Mouse (Mus musculus) hindbrain, embryonic 10.5 days (tissue): ENCODE results near the gene Otop2. TPM values are rescaled to one million over a fixed set of nuclear protein-coding genes. Genes with fewer than 3 reads are reported as not detected.

Experiments
- DNase-seq: peaks from one replicate; pipeline ENCODE4 v3.0.0-alpha.2; 2017; ENCODE audit warnings: low spot score
- H3K27ac ChIP-seq: fragments of 300-500 bp; sonication (generic); 2 replicates; pipeline ENCODE4 v1.5.1; 2016; ENCODE audit warnings: mild to moderate bottlenecking, moderate library complexity
- H3K27me3 ChIP-seq: fragments of 300-500 bp; sonication (generic); 2 replicates; pipeline ENCODE4 v1.6.1; 2016; ENCODE audit warnings: mild to moderate bottlenecking; ENCODE audit not compliant: poor library complexity, insufficient read depth, severe bottlenecking
- H3K36me3 ChIP-seq: fragments of 300-500 bp; sonication (generic); 2 replicates; pipeline ENCODE4 v1.6.1; 2016; ENCODE audit warnings: mild to moderate bottlenecking, moderate library complexity
- H3K4me1 ChIP-seq: fragments of 300-500 bp; sonication (generic); replicated peaks from 2 replicates; pipeline ENCODE4 v1.6.1; 2016; ENCODE audit warnings: mild to moderate bottlenecking
- H3K4me3 ChIP-seq: fragments of 300-500 bp; sonication (generic); 2 replicates; pipeline ENCODE4 v1.5.1; 2016; ENCODE audit warnings: mild to moderate bottlenecking, moderate library complexity
- H3K9me3 ChIP-seq: fragments of 300-500 bp; sonication (generic); 2 replicates; pipeline ENCODE4 v1.6.1; 2016; ENCODE audit warnings: mild to moderate bottlenecking, moderate library complexity
- WGBS: fragments of 180-500 bp; shearing (Covaris S2); methylation state at CpG from one replicate; pipeline ENCODE4 v1.1.7; 2016; 5-methylcytosine and 5-hydroxymethylcytosine counted together
- polyA plus RNA-seq: library from polyadenylated mRNA; unstranded; fragments of >200 nt; fragmentation: Nextera tagmentation; extraction: Ambion mirVana; gene quantifications from 2 replicates; pipeline ENCODE4 v1.2.1, GENCODE M21; 2016

The Otop2 gene
- polyA plus RNA-seq, 1 experiment from 2014 or later, result not detected

DNA sequence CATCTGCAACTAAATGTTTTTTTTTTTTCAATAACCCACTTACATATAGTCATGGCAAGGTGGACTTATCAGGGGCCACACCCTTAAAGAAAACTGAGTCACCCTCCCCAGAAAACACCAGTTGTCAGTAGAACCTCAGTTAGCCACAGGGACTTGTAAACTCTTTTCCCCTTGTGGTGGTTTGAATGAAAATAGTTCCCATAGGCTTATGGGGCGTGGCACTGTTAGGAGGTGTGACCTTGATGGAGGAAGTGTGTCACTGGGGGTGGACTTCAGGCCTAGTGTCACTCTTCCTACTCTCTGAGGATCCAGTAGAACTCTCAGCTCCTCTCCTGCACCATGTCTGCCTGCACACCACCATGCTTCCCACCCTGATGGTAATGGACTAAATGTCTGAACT, 27.2 kb upstream of the Otop2 start:
- DNase-seq, result no peak
- Histone ChIP-seq H3K4me1 (peaks cover 31% of the 10 kb centered on the region), H3K27me3 (no peaks in the 10 kb centered on the region), H3K4me3 (no peak overlapping the region), H3K27ac (no peak overlapping the region), H3K9me3 (no peaks in the 10 kb centered on the region), H3K36me3 (no peaks in the 10 kb centered on the region)
- 70% methylated on average over 1 of the region's 1 CpGs for WGBS

- H3K4me1 ChIP-seq, result peaks cover 11% of the 10 kb centered on the region
- H3K4me3 ChIP-seq, result no peak overlapping the region
- H3K36me3 ChIP-seq, result no peaks in the 10 kb centered on the region
- no peaks in the 10 kb centered on the region for H3K9me3 ChIP-seq
- WGBS, result 73% methylated on average over 8 of the region's 8 CpGs
- H3K27me3 ChIP-seq, result no peaks in the 10 kb centered on the region
- no peak for DNase-seq
- H3K27ac ChIP-seq, result no peak overlapping the region
Measured at GRCm38 (mm10) chr11:115282295-115282694, 24.7 kb upstream of the Otop2 start.

GRCm38 (mm10) chr11:115282723-115283485, 24.1 kb upstream of the Otop2 start:
- Histone ChIP-seq H3K27me3 (no peaks in the 10 kb centered on the region), H3K4me3 (no peak overlapping the region), H3K9me3 (no peaks in the 10 kb centered on the region), H3K27ac (no peak overlapping the region), H3K4me1 (peaks cover 7% of the 10 kb centered on the region), H3K36me3 (no peaks in the 10 kb centered on the region)
- WGBS, result 84% methylated on average over 8 of the region's 8 CpGs
- DNase-seq, result no peak

DNA sequence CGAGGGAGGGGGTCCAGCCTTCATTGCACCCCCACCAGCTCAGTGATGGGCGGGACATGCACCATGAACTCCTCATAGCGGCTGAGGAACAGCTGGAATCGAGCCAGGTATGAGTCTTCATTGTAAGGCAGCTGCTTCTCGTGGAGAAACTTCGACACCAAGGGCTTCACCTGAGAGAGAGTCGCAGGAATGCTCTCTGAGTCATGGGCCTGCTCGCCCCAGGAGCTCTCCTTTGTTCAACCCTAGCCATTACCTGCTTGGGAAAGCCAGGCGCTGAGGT, 23.5 kb upstream of the Otop2 start:
- no peak overlapping the region for H3K4me3 ChIP-seq
- no peaks in the 10 kb centered on the region for H3K27me3 ChIP-seq
- no peaks in the 10 kb centered on the region for H3K9me3 ChIP-seq
- H3K27ac ChIP-seq, result no peak overlapping the region
- 76% methylated on average over 9 of the region's 9 CpGs for WGBS
- DNase-seq, result no peak
- H3K36me3 ChIP-seq, result no peaks in the 10 kb centered on the region
- H3K4me1 ChIP-seq, result peaks cover 5% of the 10 kb centered on the region; the same call in 1 of the 2 replicates

DNA sequence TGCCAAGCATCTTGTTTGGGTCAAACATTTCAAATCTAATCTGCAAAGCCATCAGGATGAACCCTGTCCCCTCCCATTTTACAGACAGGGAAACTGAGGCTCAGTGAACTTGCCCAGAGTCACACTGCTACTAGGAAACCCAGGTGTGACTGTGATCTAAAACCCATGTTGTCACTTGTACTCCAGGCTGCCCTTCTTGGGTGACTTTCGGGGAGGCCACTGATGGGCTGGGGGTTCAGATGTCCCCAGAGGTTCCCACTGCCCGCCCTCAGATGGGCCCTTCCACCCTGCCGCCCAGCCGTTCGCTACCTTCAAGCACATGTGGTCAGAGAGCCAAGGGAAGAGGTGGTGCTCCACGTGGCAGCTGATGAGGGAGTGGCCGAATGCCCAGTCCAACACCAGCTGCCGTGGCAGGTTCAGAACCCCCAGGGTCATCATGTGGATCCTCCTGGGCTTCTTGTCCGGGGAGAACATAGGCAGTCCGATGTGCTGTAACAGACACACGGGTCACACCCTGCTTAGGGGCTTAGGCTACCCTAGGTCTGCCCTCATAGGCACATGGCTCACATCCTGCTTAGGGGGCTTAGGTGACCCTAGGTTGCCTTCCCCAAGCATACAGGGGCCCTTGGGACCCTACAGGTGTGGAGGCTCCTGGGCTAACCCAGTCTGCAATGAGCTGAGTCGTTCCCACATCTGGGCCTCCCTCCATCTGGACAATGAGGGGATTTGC, 22.9 kb upstream of the Otop2 start:
- Histone ChIP-seq H3K27me3 (no peaks in the 10 kb centered on the region), H3K4me1 (peaks cover 5% of the 10 kb centered on the region; the same call in 1 of the 2 replicates), H3K27ac (no peak overlapping the region), H3K9me3 (no peaks in the 10 kb centered on the region), H3K36me3 (no peaks in the 10 kb centered on the region), H3K4me3 (no peak overlapping the region)
- DNase-seq, result no peak
- 86% methylated on average over 12 of the region's 12 CpGs for whole genome bisulfite sequencing

- Histone ChIP-seq H3K4me3 (no peak overlapping the region), H3K4me1 (peaks cover 5% of the 10 kb centered on the region; the same call in 1 of the 2 replicates)
- 74% methylated on average over 4 of the region's 4 CpGs for WGBS
Measured at GRCm38 (mm10) chr11:115285282-115285681, 21.7 kb upstream of the Otop2 start.

DNA sequence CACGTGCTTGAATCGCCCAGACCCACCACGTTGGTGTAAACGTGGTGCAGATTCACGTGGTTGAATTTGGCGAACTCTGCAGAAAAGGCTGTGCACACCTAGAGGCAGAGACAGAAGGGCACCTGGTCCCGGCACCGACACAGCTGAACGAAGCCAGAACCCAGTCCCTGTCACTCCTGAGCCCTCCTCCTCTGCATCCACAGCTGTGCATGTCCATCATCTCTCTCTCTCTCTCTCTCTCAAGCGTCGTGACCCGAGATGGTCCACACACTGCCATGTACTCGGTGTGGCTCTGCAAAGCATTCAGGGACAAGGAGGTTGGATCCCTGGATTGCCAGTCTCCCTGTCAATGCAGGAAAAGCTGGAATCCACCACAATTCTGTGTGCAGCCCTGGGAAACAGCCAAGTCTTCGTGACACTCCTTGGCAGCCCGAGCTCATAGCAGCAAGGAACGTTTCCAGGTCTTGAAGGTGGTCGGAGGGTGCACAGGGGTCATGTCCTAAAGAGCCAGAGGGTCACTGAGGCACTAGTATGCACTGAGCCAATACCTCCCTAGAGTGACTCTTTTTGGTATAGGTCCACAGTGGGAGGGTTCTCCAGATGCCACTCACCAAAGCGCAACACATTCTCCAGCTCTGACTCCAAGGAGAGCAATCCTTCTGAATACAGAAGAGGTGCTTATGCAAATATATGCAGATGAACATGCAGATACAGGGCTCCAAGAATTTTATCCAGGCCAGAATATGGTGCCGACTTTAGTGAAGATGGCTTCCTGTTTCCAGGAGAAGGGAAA, 20.6 kb upstream of the Otop2 start:
- Histone ChIP-seq H3K4me1 (peaks cover 7% of the 10 kb centered on the region; the same call in 1 of the 2 replicates), H3K9me3 (no peaks in the 10 kb centered on the region), H3K27ac (no peak overlapping the region), H3K4me3 (no peak overlapping the region), H3K27me3 (no peaks in the 10 kb centered on the region), H3K36me3 (no peaks in the 10 kb centered on the region)
- DNase-seq, result no peak
- WGBS, result 83% methylated on average over 19 of the region's 19 CpGs

More at GRCm38 (mm10) chr11:115285282-115285681, 21.7 kb upstream of the Otop2 start:
- H3K27ac ChIP-seq, result no peak overlapping the region
- H3K27me3 ChIP-seq, result no peaks in the 10 kb centered on the region
- no peaks in the 10 kb centered on the region for H3K36me3 ChIP-seq
- no peak for DNase-seq
- no peaks in the 10 kb centered on the region for H3K9me3 ChIP-seq

DNA sequence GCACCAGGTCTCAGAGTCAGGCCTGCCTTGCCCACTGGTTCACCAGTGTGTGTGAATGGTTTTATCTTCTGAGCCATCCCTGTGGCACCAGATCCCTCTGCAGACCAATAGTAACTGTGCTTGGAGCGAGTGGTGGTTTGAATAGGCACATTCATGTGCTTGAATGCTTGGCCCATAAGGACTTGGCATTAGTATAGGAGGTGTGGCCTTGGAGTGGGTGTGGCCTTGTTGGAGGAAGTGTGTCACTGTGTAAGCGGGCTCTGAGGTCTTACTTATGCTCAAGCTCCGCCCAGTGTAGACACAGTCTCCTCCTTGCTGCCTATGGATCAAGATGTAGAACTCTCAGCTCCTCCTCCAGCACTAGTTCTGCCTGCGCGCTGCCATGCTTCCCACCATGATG, 19.6 kb upstream of the Otop2 start:
- no peak overlapping the region for H3K4me3 ChIP-seq
- H3K27me3 ChIP-seq, result no peaks in the 10 kb centered on the region
- DNase-seq, result no peak
- no peak overlapping the region for H3K27ac ChIP-seq
- no peaks in the 10 kb centered on the region for H3K36me3 ChIP-seq
- H3K9me3 ChIP-seq, result no peaks in the 10 kb centered on the region
- 87% methylated on average over 5 of the region's 5 CpGs for WGBS
- peaks cover 17% of the 10 kb centered on the region; the same call in 1 of the 2 replicates for H3K4me1 ChIP-seq

- H3K27me3 ChIP-seq, result no peaks in the 10 kb centered on the region
- no peaks in the 10 kb centered on the region for H3K9me3 ChIP-seq
- no peak overlapping the region for H3K27ac ChIP-seq
- peaks cover 19% of the 10 kb centered on the region; the same call in 1 of the 2 replicates for H3K4me1 ChIP-seq
- 85% methylated on average over 2 of the region's 2 CpGs for WGBS
- H3K4me3 ChIP-seq, result no peak overlapping the region
- DNase-seq, result no peak
- no peaks in the 10 kb centered on the region for H3K36me3 ChIP-seq
Measured at GRCm38 (mm10) chr11:115288305-115288704, 18.7 kb upstream of the Otop2 start.

GRCm38 (mm10) chr11:115289885-115290284, 17.1 kb upstream of the Otop2 start:
- Histone ChIP-seq H3K27me3 (no peaks in the 10 kb centered on the region), H3K27ac (no peak overlapping the region), H3K4me3 (no peak overlapping the region), H3K9me3 (no peaks in the 10 kb centered on the region), H3K4me1 (peaks cover 21% of the 10 kb centered on the region; the same call in 1 of the 2 replicates), H3K36me3 (no peaks in the 10 kb centered on the region)
- DNase-seq, result no peak
- WGBS, result 84% methylated on average over 8 of the region's 8 CpGs

DNA sequence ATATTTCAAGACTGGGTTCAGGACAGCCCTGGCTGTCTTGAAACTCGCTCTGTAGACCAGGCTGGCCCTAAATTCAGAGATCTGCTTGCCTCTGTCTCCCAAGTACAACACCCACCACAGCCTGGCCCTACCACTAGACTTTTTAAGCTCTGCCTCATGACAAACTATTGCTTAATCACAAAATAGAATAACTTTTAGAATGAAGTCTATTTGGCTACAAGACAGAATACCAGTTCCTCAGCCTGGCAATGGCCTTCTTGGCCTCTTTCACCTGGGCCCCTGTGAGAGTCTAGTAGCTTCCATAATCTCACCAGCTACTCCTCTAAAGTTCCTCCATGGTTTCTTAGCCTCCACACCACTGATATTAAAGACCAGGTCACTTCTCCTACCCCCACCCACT, 16.6 kb upstream of the Otop2 start:
- no peak overlapping the region for H3K4me3 ChIP-seq
- H3K36me3 ChIP-seq, result no peaks in the 10 kb centered on the region
- H3K9me3 ChIP-seq, result no peaks in the 10 kb centered on the region
- H3K27me3 ChIP-seq, result no peaks in the 10 kb centered on the region
- H3K27ac ChIP-seq, result no peak overlapping the region
- DNase-seq, result no peak
- peaks cover 21% of the 10 kb centered on the region; the same call in 1 of the 2 replicates for H3K4me1 ChIP-seq
- WGBS, result 83% methylated on average over 1 of the region's 1 CpGs

DNA sequence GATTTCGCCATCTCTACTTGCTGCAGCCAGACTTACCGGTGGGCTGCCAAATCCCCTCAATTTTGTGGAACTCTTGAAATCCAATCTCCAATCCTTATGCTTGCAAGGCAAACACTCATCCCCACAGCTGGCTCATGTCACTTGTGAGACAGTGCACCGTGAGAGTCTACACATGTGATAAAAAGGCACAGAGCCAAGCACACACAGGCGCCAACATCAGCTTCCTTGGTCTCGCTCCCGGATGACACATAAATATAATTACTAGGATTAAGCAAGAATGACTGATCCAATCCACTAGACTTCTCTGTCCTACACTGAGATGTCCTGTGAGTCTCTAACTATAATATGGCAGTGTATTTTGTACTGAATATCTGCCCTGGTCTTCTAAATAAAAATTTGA, 16.0 kb upstream of the Otop2 start:
- Histone ChIP-seq H3K9me3 (no peaks in the 10 kb centered on the region), H3K27me3 (peaks cover 6% of the 10 kb centered on the region), H3K4me3 (no peak overlapping the region), H3K27ac (no peak overlapping the region), H3K4me1 (peaks cover 21% of the 10 kb centered on the region; the same call in 1 of the 2 replicates), H3K36me3 (no peaks in the 10 kb centered on the region)
- DNase-seq, result no peak
- WGBS, result 90% methylated on average over 6 of the region's 6 CpGs

- 79% methylated on average over 10 of the region's 10 CpGs for WGBS
- DNase-seq, result no peak
- Histone ChIP-seq H3K36me3 (no peaks in the 10 kb centered on the region), H3K4me1 (peaks cover 21% of the 10 kb centered on the region; the same call in 1 of the 2 replicates), H3K9me3 (no peaks in the 10 kb centered on the region), H3K4me3 (no peak overlapping the region), H3K27ac (no peak overlapping the region), H3K27me3 (peaks cover 12% of the 10 kb centered on the region)
Measured at GRCm38 (mm10) chr11:115291503-115291902, 15.5 kb upstream of the Otop2 start.
